Mouse (Mus musculus): ENCODE measurements around the gene Gm12695. TPM values are rescaled to one million over a fixed set of nuclear protein-coding genes. Genes with fewer than 3 reads are reported as not detected.

Gene Gm12695
- polyA plus RNA-seq, 1 experiment from 2014 or later, result not detected

DNA sequence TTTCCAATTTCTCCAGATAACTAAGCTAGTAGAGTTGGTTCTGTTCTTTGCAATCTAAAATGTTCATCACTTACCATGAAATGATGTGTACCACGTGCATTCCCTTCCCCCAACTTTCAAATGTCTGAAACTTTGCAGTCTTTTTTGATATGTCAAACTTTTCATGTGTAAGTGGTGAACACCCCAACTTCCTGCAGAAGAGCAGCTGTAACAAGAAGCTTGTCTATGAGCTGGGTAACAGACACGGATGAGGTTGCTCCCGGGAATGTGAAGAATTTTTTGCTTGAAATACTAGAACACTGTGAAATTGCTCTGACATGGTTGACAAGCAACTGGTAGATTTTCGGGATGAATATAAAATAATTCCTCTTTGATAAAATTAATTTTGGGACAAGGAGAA is 55.7 kb downstream of the Gm12695 start:
- WGBS, result 65% methylated on average over 4 of the region's 4 CpGs
- Histone ChIP-seq H3K9ac (no peak overlapping the region), H3K4me3 (no peak overlapping the region), H3K9me3 (no peaks in the 10 kb centered on the region), H3K27me3 (replicated peaks) (no peaks in the 10 kb centered on the region), H3K27ac (no peak overlapping the region), H3K4me1 (no peaks in the 10 kb centered on the region), H3K4me2 (no peak overlapping the region), H3K36me3 (replicated peaks) (no peaks in the 10 kb centered on the region)
- ATAC-seq (replicated peaks), result no peak

DNA sequence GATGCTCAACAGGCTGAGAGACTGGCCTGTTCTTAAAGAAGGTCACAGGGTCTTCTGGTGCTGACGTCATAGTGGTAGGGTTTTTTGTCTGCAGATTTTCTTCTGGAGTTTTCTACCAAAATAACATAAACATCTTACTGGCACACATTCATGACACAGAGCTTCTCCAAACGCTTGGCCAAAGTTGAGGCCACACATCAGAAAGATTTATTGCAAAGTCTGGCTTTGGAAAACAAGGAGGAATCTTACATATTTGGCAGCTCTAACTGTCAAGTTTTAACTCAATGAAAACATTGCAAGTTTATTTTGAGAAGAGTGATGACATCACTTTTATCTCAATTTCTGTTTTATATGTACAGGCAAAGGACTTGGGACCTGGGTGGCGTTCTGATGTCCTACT is 56.8 kb downstream of the Gm12695 start:
- H3K4me2 ChIP-seq, result no peak overlapping the region
- H3K4me1 ChIP-seq, result no peaks in the 10 kb centered on the region
- H3K36me3 ChIP-seq (replicated peaks), result no peaks in the 10 kb centered on the region
- WGBS, result 84% methylated on average over 3 of the region's 3 CpGs
- no peaks in the 10 kb centered on the region for H3K9me3 ChIP-seq
- no peak overlapping the region for H3K27ac ChIP-seq
- no peaks in the 10 kb centered on the region for H3K27me3 ChIP-seq (replicated peaks)
- H3K9ac ChIP-seq, result no peak overlapping the region
- no peak overlapping the region for H3K4me3 ChIP-seq
- no peak for ATAC-seq (replicated peaks)

DNA sequence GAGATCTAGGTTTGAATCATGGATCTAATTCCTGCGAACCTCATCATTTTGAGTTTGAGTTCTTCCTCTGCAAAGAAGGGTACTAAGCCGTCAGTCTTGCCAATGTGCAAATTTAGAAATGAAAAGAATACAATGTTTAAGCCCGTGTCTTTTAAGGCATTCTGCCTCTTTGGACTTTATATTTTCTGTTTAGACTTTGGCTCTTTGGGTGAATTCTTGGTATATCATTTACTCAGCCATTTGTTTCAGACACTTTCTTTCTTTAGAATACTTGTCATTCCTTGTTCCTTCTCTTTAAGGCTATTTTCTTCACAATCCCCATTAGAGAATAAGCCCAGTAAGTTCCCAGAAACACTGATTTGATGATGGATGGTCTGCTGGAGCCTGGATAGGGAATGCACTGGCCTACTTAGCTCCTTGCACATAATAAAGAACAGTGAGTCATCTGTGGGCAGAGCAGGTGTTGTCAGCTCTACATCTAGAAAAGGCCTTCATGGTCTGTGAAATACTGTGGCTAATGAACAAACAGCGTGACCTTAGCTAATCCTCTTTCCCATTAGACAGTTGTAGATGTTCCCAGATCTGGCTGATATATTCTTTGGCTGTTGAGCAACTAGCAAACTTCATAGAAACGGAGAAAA is 59.5 kb downstream of the Gm12695 start:
- WGBS, result 73% methylated on average over 5 of the region's 5 CpGs
- no peak overlapping the region for H3K4me3 ChIP-seq
- no peak overlapping the region for H3K9ac ChIP-seq
- no peaks in the 10 kb centered on the region for H3K9me3 ChIP-seq
- H3K4me2 ChIP-seq, result no peak overlapping the region
- no peaks in the 10 kb centered on the region for H3K36me3 ChIP-seq (replicated peaks)
- no peaks in the 10 kb centered on the region for H3K4me1 ChIP-seq
- no peak overlapping the region for H3K27ac ChIP-seq
- ATAC-seq (replicated peaks), result no peak
- H3K27me3 ChIP-seq (replicated peaks), result no peaks in the 10 kb centered on the region

DNA sequence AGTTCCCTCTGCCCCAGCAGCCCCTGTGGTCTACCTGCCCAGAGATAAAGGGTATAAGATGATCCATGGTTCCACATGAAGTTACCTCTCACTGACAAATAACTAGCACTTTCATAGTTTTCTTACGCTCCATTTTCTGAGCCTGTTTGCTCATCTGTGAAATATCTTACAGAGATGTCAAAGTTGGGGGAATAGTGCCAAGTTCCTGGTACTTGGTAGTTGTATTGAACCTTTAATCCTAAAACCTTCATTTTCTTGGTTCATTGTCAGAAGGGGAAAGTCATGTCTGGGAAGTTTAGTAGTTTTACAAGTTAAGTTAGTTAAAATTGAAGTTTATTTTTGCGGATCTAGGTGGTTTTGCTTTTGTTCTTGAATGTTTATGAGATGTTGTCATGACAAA is 62.7 kb downstream of the Gm12695 start:
- Histone ChIP-seq H3K27ac (no peak overlapping the region), H3K9ac (no peak overlapping the region), H3K27me3 (replicated peaks) (no peaks in the 10 kb centered on the region), H3K4me2 (no peak overlapping the region), H3K4me3 (no peak overlapping the region), H3K4me1 (no peaks in the 10 kb centered on the region), H3K36me3 (replicated peaks) (no peaks in the 10 kb centered on the region), H3K9me3 (no peaks in the 10 kb centered on the region)
- WGBS, result 83% methylated on average over 2 of the region's 2 CpGs
- no peak for ATAC-seq (replicated peaks)

DNA sequence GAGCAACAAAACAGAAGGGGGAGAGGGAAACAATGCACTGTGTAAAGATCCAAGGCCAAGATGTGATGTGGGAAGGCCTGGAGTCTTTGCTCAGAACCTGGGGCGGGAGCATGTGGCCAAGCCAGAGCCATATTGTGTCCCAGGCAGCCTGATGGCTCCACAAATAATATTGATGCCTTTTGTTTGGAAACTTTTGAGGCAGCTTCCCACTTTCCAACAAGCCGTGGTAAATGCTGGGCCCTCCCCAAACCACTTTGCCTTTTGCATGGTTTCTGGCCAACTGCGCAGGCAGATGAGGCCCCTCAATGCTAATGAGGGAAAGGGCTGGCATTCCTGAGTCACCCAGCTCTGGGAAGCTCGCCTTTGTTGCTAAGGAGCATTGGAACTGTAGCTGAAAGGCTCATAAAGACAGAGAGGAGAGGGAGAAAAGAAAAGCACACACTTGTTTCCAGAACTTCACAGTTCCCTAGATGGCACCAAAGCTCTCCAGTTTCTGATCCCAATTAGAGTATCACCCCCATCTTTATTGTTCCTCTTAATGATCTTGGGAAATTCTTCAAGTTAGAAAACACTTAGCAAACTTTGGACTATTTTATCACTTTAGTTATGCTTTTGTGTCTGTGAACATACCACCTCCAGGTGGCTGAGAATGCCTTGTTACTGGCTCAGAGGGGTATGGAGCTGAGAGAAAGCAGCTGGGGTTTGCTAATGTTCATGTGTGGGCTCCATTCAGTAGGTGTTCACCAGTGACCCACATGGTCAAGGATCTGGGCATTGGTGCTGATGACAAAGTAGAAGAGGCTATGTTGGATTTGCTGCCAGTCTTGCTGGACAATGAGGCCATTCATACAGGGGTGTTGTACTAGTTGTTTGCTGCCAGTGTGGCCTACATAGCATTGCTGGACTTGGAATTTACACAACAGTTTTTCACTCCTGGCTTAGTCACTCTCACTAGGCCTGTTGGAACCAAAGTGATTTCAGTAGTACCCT is 65.7 kb downstream of the Gm12695 start:
- H3K27ac ChIP-seq, result peak overlapping the region; percentile 30; the same call in 1 of the 2 replicates
- H3K27me3 ChIP-seq (replicated peaks), result no peaks in the 10 kb centered on the region
- H3K4me3 ChIP-seq, result no peak overlapping the region
- H3K9me3 ChIP-seq, result no peaks in the 10 kb centered on the region
- H3K4me1 ChIP-seq, result no peaks in the 10 kb centered on the region
- H3K9ac ChIP-seq, result no peak overlapping the region
- peak; percentile 92 for ATAC-seq (replicated peaks)
- no peaks in the 10 kb centered on the region for H3K36me3 ChIP-seq (replicated peaks)
- no peak overlapping the region for H3K4me2 ChIP-seq
- 13% methylated on average over 4 of the region's 4 CpGs for WGBS

DNA sequence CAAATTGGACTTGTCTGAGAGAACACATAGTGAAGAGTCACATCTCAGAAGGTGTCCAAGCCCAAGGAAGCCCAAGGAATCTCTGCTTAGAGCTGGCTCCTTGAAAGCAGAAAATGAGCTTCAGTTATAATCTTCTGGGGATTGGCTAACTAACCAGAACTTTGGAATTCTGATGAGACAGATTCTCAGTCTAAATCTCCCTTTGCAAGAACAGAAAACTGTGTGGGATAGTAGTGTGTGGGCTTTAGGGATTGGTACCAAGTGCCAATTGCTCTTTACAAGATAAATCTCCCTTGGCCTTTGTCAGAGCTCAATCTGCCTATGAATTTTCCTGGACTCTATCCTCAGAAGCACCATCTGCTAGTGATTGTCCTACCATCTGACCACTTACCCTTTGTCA is 66.5 kb downstream of the Gm12695 start:
- no peak for ATAC-seq (replicated peaks)

DNA sequence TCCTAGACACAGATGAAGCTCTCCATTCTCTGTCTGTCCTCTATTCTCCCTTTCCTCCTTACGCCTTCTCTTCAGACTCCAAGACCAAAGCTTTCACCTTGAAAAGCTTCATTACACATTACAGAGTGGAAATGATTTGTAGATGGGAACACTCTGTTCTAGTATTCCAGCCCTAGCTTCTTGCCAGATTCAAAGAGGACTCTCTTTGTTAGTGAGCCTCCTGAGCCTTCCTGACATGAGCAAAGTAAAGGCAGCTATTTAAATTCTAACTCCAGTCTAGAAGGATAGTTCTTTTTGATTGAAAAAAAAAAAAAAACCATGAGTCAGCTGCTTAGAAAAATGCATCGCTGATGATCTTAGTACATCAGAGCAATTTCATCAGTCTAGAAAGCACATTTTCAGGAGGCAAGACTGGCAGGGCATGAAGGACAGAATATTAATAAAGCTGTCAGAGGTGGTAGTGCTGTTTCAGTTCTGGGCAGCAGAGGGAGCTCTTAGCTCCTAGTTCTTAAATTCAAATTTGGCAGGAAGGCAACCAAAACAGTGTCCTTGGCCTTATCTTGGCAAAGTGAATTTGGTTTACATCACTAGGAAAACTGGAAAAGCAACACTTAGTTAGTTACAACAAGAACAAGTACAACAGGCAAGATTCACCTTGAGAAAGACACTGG is 79.6 kb downstream of the Gm12695 start:
- no peaks in the 10 kb centered on the region for H3K36me3 ChIP-seq (replicated peaks)
- no peak for ATAC-seq (replicated peaks)
- no peak overlapping the region for H3K9ac ChIP-seq
- H3K4me1 ChIP-seq, result no peaks in the 10 kb centered on the region
- H3K27ac ChIP-seq, result 0 out of 2 replicates have a peak overlapping the region, but pooled peaks have one; percentile 24
- no peak overlapping the region for H3K4me3 ChIP-seq
- H3K27me3 ChIP-seq (replicated peaks), result no peaks in the 10 kb centered on the region
- H3K9me3 ChIP-seq, result no peaks in the 10 kb centered on the region
- WGBS, result 43% methylated on average over 2 of the region's 2 CpGs
- H3K4me2 ChIP-seq, result no peak overlapping the region

More for the DNA sequence above, 66.5 kb downstream of the Gm12695 start:
- no peaks in the 10 kb centered on the region for H3K36me3 ChIP-seq (replicated peaks)
- no peak overlapping the region for H3K4me3 ChIP-seq
- H3K27me3 ChIP-seq (replicated peaks), result no peaks in the 10 kb centered on the region
- no peak overlapping the region for H3K4me2 ChIP-seq
- H3K9ac ChIP-seq, result no peak overlapping the region
- H3K4me1 ChIP-seq, result no peaks in the 10 kb centered on the region
- H3K27ac ChIP-seq, result no peak overlapping the region; the same call in 1 of the 2 replicates
- H3K9me3 ChIP-seq, result no peaks in the 10 kb centered on the region

DNA sequence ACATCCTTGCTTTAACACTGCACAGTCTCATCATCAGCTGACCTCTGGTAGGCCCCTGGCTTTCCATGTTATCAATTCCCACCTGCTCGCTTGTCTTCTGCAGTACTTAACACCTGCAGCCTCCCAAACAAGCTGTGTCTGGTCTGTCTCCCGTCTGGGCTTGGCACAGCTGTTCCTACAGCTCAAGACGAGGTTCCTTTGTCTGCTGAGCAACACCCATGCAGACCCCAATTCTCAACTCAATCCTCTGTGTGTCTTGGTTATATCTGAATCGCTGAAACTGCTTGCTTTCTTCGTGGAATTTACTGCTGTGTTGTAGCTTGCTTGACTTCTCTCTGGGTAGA is 86.8 kb downstream of the Gm12695 start:
- no peak overlapping the region for H3K9ac ChIP-seq
- H3K27me3 ChIP-seq (replicated peaks), result no peaks in the 10 kb centered on the region
- 59% methylated on average over 5 of the region's 5 CpGs for WGBS
- H3K27ac ChIP-seq, result peak overlapping the region; percentile 55; the same call in 1 of the 2 replicates
- peak; percentile 62; the same call in 1 of the 2 replicates for ATAC-seq (replicated peaks)
- no peak overlapping the region for H3K4me2 ChIP-seq
- H3K4me1 ChIP-seq, result peaks cover 11% of the 10 kb centered on the region; the same call in 1 of the 2 replicates
- no peaks in the 10 kb centered on the region for H3K36me3 ChIP-seq (replicated peaks)
- no peaks in the 10 kb centered on the region for H3K9me3 ChIP-seq
- no peak overlapping the region for H3K4me3 ChIP-seq

DNA sequence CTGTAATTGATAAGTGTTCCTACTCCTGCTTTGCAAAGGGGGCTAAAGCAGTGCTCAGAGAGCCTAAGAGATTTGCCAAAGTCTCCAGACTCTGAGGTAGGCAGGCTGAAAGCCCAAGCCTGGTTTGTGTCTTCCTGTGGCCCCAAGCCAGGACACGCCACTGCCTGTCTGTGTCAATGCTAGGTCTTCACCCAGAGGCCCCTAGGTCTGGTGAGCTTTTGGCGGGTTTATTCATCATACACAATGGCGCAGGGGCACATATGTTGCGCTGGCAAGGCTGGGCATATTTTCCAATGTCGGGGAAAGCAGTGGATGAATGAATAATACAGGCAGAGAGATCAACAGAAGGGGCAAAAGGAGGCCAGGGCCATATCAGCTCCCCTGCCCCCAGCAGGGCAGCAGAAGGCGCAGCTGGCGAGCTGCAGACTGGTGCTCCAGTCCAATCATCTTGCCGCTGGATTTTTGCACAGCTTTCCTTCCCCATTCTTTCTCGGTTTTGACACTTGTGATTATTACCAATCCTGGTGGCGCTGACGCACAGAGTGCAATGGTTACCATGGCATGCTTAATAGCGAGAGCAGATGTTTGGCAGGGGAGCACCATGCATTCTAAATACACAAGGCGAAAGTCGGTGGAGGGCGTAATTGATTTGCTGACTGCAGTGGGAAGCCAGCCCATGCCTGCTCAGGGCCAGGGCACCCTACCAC is 87.3 kb downstream of the Gm12695 start:
- Histone ChIP-seq H3K27ac (peak overlapping the region; percentile 55), H3K36me3 (replicated peaks) (no peaks in the 10 kb centered on the region), H3K4me3 (no peak overlapping the region), H3K9me3 (no peaks in the 10 kb centered on the region), H3K9ac (no peak overlapping the region), H3K27me3 (replicated peaks) (no peaks in the 10 kb centered on the region), H3K4me2 (no peak overlapping the region), H3K4me1 (peaks cover 11% of the 10 kb centered on the region; the same call in 1 of the 2 replicates)
- WGBS, result 54% methylated on average over 15 of the region's 15 CpGs
- peak; percentile 82 for ATAC-seq (replicated peaks)

DNA sequence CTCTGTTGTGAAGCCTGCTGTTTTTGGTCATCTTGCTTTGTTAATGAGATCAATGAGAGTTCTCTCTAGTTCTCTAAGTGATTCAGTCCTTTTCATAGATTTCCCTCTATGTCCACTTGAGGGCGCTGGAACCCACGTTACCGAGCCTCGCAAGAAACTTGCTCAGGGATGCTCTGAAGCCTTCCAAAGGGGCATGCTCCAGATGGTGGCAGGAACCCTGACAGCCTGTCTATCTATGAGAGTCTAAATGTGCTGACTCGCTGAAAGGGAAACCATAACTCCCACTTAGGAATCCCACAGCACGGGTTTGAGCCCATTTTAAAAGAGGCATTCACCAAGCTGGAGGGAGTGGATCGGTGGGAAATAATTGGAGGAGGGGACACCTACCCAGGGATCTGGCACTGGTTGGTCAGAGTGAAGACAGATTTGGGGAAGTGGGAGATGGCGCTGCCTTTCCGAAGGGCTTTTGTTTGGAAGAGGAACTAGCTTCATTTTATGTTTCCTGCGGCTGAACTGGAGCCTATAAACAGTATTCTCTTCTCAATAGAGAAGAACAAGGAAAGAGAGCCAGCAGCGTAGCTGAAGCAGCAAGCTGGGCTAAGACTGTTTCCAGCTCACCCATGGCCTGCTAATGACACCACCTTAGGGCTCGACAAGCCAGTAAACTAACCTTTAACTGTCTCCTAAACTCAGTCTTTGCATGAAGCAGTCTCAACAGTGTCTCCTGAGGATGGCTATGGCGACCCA is 88.2 kb downstream of the Gm12695 start:
- Histone ChIP-seq H3K9ac (no peak overlapping the region), H3K4me2 (peak overlapping the region; percentile 29), H3K9me3 (no peaks in the 10 kb centered on the region), H3K36me3 (replicated peaks) (no peaks in the 10 kb centered on the region), H3K27ac (peak overlapping the region; percentile 55), H3K27me3 (replicated peaks) (no peaks in the 10 kb centered on the region), H3K4me3 (no peak overlapping the region), H3K4me1 (peaks cover 11% of the 10 kb centered on the region; the same call in 1 of the 2 replicates)
- 37% methylated on average over 13 of the region's 13 CpGs for WGBS
- peak; percentile 84 for ATAC-seq (replicated peaks)

DNA sequence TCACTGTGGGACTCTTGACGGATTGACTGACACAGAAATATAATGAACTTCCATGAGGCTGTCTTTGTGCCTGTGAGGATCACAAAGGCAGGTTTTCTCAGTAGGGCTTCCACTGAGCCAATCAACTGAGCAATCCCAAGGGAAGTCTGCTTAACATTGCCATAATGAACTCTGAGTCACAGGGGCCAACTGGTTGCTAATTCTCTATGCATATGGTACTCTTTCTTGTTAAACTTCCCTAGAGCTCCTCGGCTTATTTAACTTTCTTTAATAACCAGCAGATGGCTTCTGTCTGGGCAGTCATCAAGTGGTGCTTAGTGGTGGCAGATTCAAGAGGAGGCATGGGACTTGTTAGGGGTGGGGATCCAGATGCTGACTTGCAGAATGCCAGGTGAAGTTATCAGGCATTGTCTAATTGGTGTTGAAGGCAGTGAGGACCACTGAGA is 97.6 kb downstream of the Gm12695 start:
- Histone ChIP-seq H3K4me3 (no peak overlapping the region), H3K36me3 (replicated peaks) (no peaks in the 10 kb centered on the region), H3K9ac (no peak overlapping the region), H3K4me1 (no peaks in the 10 kb centered on the region), H3K4me2 (no peak overlapping the region), H3K27me3 (replicated peaks) (no peaks in the 10 kb centered on the region), H3K9me3 (no peaks in the 10 kb centered on the region), H3K27ac (no peak overlapping the region)
- peak; percentile 70 for ATAC-seq (replicated peaks)
- 36% methylated on average over 2 of the region's 2 CpGs for WGBS

Data from midbrain, embryonic 15.5 days (tissue).